Mouse (Mus musculus) bone marrow, adult 2 months (tissue): ENCODE results near the gene Fer.

ENCODE experiments used
- CTCF ChIP-seq: fragments of 200-500 bp; IDR thresholded peaks from 2 replicates; pipeline ENCODE4 v1.5.1; 2011; ENCODE audit warnings: low read length, control low read depth; ENCODE audit not compliant: control insufficient read depth, insufficient read depth
- POLR2A ChIP-seq: fragments of 200-500 bp; IDR thresholded peaks from 2 replicates; pipeline ENCODE4 v1.6.1; 2011; ENCODE audit warnings: low read depth, mild to moderate bottlenecking, control low read depth, low read length, borderline replicate concordance; ENCODE audit not compliant: control insufficient read depth

GRCm38 (mm10) chr17:64050911-64051310 is 188.0 kb downstream of the Fer start:
- TF ChIP-seq CTCF, result no peak
- TF ChIP-seq POLR2A, result no peak
